Mouse (Mus musculus): ENCODE measurements around the gene Nt5dc3. TPM values are rescaled to one million over a fixed set of nuclear protein-coding genes. Genes with fewer than 3 reads are reported as not detected.

Gene Nt5dc3
- total and polyA plus RNA-seq, 2 experiments from 2014 or later, result 13.2 to 56.2 TPM

GRCm38 (mm10) chr10:86853433-86853832, 74.6 kb downstream of the Nt5dc3 start:
- no peak for ATAC-seq (ENCODE audit: low FRiP score)
- no peak for DNase-seq (ENCODE audit: low spot score)
- no peaks in the 10 kb centered on the region for H3K4me1 ChIP-seq (ENCODE audit: insufficient read depth, low read length)
- H3K4me3 ChIP-seq (ENCODE audit: low read depth, low read length), result no peak overlapping the region
- no peaks in the 10 kb centered on the region for H3K36me3 ChIP-seq (ENCODE audit: insufficient read depth, low read length)
- WGBS, result 80% methylated on average over 3 of the region's 3 CpGs
- no peaks in the 10 kb centered on the region for H3K9me3 ChIP-seq (ENCODE audit: low read length)
- H3K27me3 ChIP-seq (ENCODE audit: insufficient read depth, low read length), result no peaks in the 10 kb centered on the region
- H3K27ac ChIP-seq (ENCODE audit: low read depth, low read length), result no peak overlapping the region
- no peak overlapping the region for H3K4me2 ChIP-seq (ENCODE audit: low read depth, low read length, poor library complexity, severe bottlenecking)
- no peak overlapping the region for H3K9ac ChIP-seq (replicated peaks; ENCODE audit: low read length, poor library complexity, severe bottlenecking)
- no peak for TF ChIP-seq CTCF (IDR thresholded peaks at IDR 0.05)

GRCm38 (mm10) chr10:86860396-86860795, 81.6 kb downstream of the Nt5dc3 start:
- Histone ChIP-seq H3K9ac (replicated peaks; ENCODE audit: low read length, poor library complexity, severe bottlenecking) (no peak overlapping the region), H3K4me3 (ENCODE audit: low read depth, low read length) (no peak overlapping the region), H3K36me3 (ENCODE audit: insufficient read depth, low read length) (no peaks in the 10 kb centered on the region), H3K27me3 (ENCODE audit: insufficient read depth, low read length) (no peaks in the 10 kb centered on the region), H3K27ac (ENCODE audit: low read depth, low read length) (no peak overlapping the region), H3K9me3 (ENCODE audit: low read length) (no peaks in the 10 kb centered on the region), H3K4me2 (ENCODE audit: low read depth, low read length, poor library complexity, severe bottlenecking) (no peak overlapping the region), H3K4me1 (ENCODE audit: insufficient read depth, low read length) (no peaks in the 10 kb centered on the region)
- ATAC-seq (ENCODE audit: low FRiP score), result no peak
- 77% methylated on average over 4 of the region's 4 CpGs for WGBS
- no peak for DNase-seq (ENCODE audit: low spot score)
- TF ChIP-seq CTCF (IDR thresholded peaks at IDR 0.05), result no peak

- H3K36me3 ChIP-seq (ENCODE audit: insufficient read depth, low read length), result no peaks in the 10 kb centered on the region
- no peak overlapping the region for H3K27ac ChIP-seq (ENCODE audit: low read depth, low read length)
- H3K27me3 ChIP-seq (ENCODE audit: insufficient read depth, low read length), result no peaks in the 10 kb centered on the region
- WGBS, result 88% methylated on average over 6 of the region's 6 CpGs
- no peaks in the 10 kb centered on the region for H3K4me1 ChIP-seq (ENCODE audit: insufficient read depth, low read length)
- TF ChIP-seq CTCF (IDR thresholded peaks at IDR 0.05), result no peak
- H3K4me2 ChIP-seq (ENCODE audit: low read depth, low read length, poor library complexity, severe bottlenecking), result no peak overlapping the region
- H3K9ac ChIP-seq (replicated peaks; ENCODE audit: low read length, poor library complexity, severe bottlenecking), result no peak overlapping the region
- no peaks in the 10 kb centered on the region for H3K9me3 ChIP-seq (ENCODE audit: low read length)
- ATAC-seq (ENCODE audit: low FRiP score) (no peak), DNase-seq (ENCODE audit: low spot score) (no peak)
- no peak overlapping the region for H3K4me3 ChIP-seq (ENCODE audit: low read depth, low read length)
Measured at GRCm38 (mm10) chr10:86862496-86862895, 83.7 kb downstream of the Nt5dc3 start.

- H3K27ac ChIP-seq (ENCODE audit: low read depth, low read length), result no peak overlapping the region
- 89% methylated on average over 6 of the region's 6 CpGs for WGBS
- no peaks in the 10 kb centered on the region for H3K4me1 ChIP-seq (ENCODE audit: insufficient read depth, low read length)
- ATAC-seq (ENCODE audit: low FRiP score) (no peak), DNase-seq (ENCODE audit: low spot score) (no peak)
- no peak overlapping the region for H3K4me3 ChIP-seq (ENCODE audit: low read depth, low read length)
- peak; percentile 48 for TF ChIP-seq CTCF (IDR thresholded peaks at IDR 0.05)
- H3K9me3 ChIP-seq (ENCODE audit: low read length), result no peaks in the 10 kb centered on the region
- H3K4me2 ChIP-seq (ENCODE audit: low read depth, low read length, poor library complexity, severe bottlenecking), result no peak overlapping the region
- H3K36me3 ChIP-seq (ENCODE audit: insufficient read depth, low read length), result no peaks in the 10 kb centered on the region
- no peaks in the 10 kb centered on the region for H3K27me3 ChIP-seq (ENCODE audit: insufficient read depth, low read length)
- no peak overlapping the region for H3K9ac ChIP-seq (replicated peaks; ENCODE audit: low read length, poor library complexity, severe bottlenecking)
Measured at GRCm38 (mm10) chr10:86863429-86863828, 84.6 kb downstream of the Nt5dc3 start.

- H3K4me2 ChIP-seq (ENCODE audit: low read depth, low read length, poor library complexity, severe bottlenecking), result no peak overlapping the region
- H3K4me1 ChIP-seq (ENCODE audit: insufficient read depth, low read length), result no peaks in the 10 kb centered on the region
- WGBS, result 81% methylated on average over 7 of the region's 7 CpGs
- H3K27me3 ChIP-seq (ENCODE audit: insufficient read depth, low read length), result no peaks in the 10 kb centered on the region
- TF ChIP-seq CTCF (IDR thresholded peaks at IDR 0.05), result no peak
- H3K36me3 ChIP-seq (ENCODE audit: insufficient read depth, low read length), result no peaks in the 10 kb centered on the region
- no peak for ATAC-seq (ENCODE audit: low FRiP score)
- no peak overlapping the region for H3K9ac ChIP-seq (replicated peaks; ENCODE audit: low read length, poor library complexity, severe bottlenecking)
- DNase-seq (ENCODE audit: low spot score), result no peak
- H3K27ac ChIP-seq (ENCODE audit: low read depth, low read length), result no peak overlapping the region
- H3K4me3 ChIP-seq (ENCODE audit: low read depth, low read length), result no peak overlapping the region
- no peaks in the 10 kb centered on the region for H3K9me3 ChIP-seq (ENCODE audit: low read length)
Measured at GRCm38 (mm10) chr10:86872121-86872520, 93.3 kb downstream of the Nt5dc3 start.

GRCm38 (mm10) chr10:86872591-86872990, 93.8 kb downstream of the Nt5dc3 start:
- Histone ChIP-seq H3K4me3 (ENCODE audit: low read depth, low read length) (no peak overlapping the region), H3K27ac (ENCODE audit: low read depth, low read length) (no peak overlapping the region), H3K4me2 (ENCODE audit: low read depth, low read length, poor library complexity, severe bottlenecking) (no peak overlapping the region), H3K27me3 (ENCODE audit: insufficient read depth, low read length) (no peaks in the 10 kb centered on the region), H3K4me1 (ENCODE audit: insufficient read depth, low read length) (no peaks in the 10 kb centered on the region), H3K9ac (replicated peaks; ENCODE audit: low read length, poor library complexity, severe bottlenecking) (no peak overlapping the region), H3K36me3 (ENCODE audit: insufficient read depth, low read length) (no peaks in the 10 kb centered on the region), H3K9me3 (ENCODE audit: low read length) (no peaks in the 10 kb centered on the region)
- DNase-seq (ENCODE audit: low spot score) (no peak), ATAC-seq (ENCODE audit: low FRiP score) (no peak)
- no peak for TF ChIP-seq CTCF (IDR thresholded peaks at IDR 0.05)
- WGBS, result 75% methylated on average over 5 of the region's 5 CpGs
